Mouse (Mus musculus) embryonic facial prominence, embryonic 11.5 days (tissue): ENCODE results near the gene Gif. TPM values are rescaled to one million over a fixed set of nuclear protein-coding genes. Genes with fewer than 3 reads are reported as not detected.

Experiments
- ATAC-seq: fragments of 200-750 bp; cut with Nextera tagmentation; replicated peaks from 2 replicates; pipeline ENCODE4 v1.8.0; 2017; ENCODE audit warnings: low read depth; ENCODE audit not compliant: insufficient number of reproducible peaks, low FRiP score, low TSS enrichment
- DNase-seq: peaks from one replicate; pipeline ENCODE4 v3.0.0-alpha.2; 2015; ENCODE audit warnings: low spot score
- H3K27ac ChIP-seq: fragments of 300-500 bp; sonication (generic); replicated peaks from 2 replicates; pipeline ENCODE4 v1.5.1; 2014; ENCODE audit warnings: mild to moderate bottlenecking, low read depth, low read length, control low read depth
- H3K27me3 ChIP-seq: fragments of 300-500 bp; sonication (generic); 2 replicates; pipeline ENCODE4 v1.6.1; 2014; ENCODE audit warnings: mild to moderate bottlenecking, low read length, moderate library complexity, mixed read lengths; ENCODE audit not compliant: control insufficient read depth, insufficient read depth
- H3K36me3 ChIP-seq: fragments of 300-500 bp; sonication (generic); replicated peaks from 2 replicates; pipeline ENCODE4 v1.6.1; 2014; ENCODE audit warnings: low read depth, mild to moderate bottlenecking, low read length, moderate library complexity, mixed read lengths; ENCODE audit not compliant: control insufficient read depth, insufficient read depth
- H3K4me1 ChIP-seq: fragments of 300-500 bp; sonication (generic); 2 replicates; pipeline ENCODE4 v1.6.1; 2014; ENCODE audit warnings: low read length, mixed read lengths; ENCODE audit not compliant: control insufficient read depth, insufficient read depth
- H3K4me2 ChIP-seq: fragments of 300-500 bp; sonication (generic); 2 replicates; pipeline ENCODE4 v1.6.1; 2014; ENCODE audit warnings: low read depth, mild to moderate bottlenecking, control low read depth, low read length, moderate library complexity
- H3K4me3 ChIP-seq: fragments of 300-500 bp; sonication (generic); 2 replicates; pipeline ENCODE4 v1.5.1; 2014; ENCODE audit warnings: low read depth, low read length, control low read depth
- H3K9ac ChIP-seq: fragments of 300-500 bp; sonication (generic); replicated peaks from 2 replicates; pipeline ENCODE4 v1.6.1; 2014; ENCODE audit warnings: mild to moderate bottlenecking, control low read depth, low read length
- H3K9me3 ChIP-seq: fragments of 300-500 bp; sonication (generic); replicated peaks from 2 replicates; pipeline ENCODE4 v1.6.1; 2016; ENCODE audit warnings: mild to moderate bottlenecking, low read length, inconsistent platforms, mixed read lengths; ENCODE audit not compliant: control insufficient read depth
- WGBS: fragments of 180-500 bp; shearing (Covaris S2); extraction: QIAGEN DNeasy Blood & Tissue Kit; methylation state at CpG from one replicate; pipeline ENCODE4 v1.1.7; 2014; 5-methylcytosine and 5-hydroxymethylcytosine counted together
- polyA plus RNA-seq: library from polyadenylated mRNA; unstranded; fragments of >200 nt; fragmentation: Nextera tagmentation; extraction: Ambion mirVana; gene quantifications from 2 replicates; pipeline ENCODE4 v1.2.1, GENCODE M21; 2014

Gif gene
- not detected in 2 replicates for polyA plus RNA-seq

DNA sequence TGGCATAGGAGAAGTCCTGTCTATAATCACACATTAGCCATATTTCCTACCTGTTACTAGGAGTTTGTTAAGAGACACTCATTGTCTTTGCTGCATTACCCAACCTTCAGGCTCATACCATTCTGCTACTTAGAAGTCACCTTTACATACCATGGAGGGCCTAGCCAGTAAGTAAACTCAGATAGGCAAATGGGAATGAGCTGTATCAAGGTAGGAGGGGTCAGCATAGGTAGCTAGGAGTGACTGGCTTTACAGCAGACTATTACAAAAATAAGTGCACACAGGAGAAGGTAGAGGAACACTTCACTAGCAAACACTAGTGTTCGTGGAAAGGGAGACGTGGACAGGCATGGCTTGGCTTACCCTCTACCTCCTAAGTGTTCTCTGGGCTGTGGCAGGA is at the start of gene Gif:
Gene Gif (plus strand): TSS at position 257 of the 400 bp plus-strand sequence.
- no peak within 1 kb of the TSS for H3K4me2 ChIP-seq
- H3K27me3 ChIP-seq: no peaks in the 10 kb centered on the region
- no peak within 1 kb of the TSS for H3K4me3 ChIP-seq
- no peak within 1 kb of the TSS for H3K9ac ChIP-seq
- 75% methylated on average over 2 of the region's 2 CpGs for WGBS
- H3K27ac ChIP-seq: no peak within 1 kb of the TSS
- DNase-seq (no peak), ATAC-seq (no peak)
- H3K9me3 ChIP-seq: no peaks in the 10 kb centered on the region
- no peaks in the 10 kb centered on the region for H3K4me1 ChIP-seq
- no peaks in the 10 kb centered on the region for H3K36me3 ChIP-seq

DNA sequence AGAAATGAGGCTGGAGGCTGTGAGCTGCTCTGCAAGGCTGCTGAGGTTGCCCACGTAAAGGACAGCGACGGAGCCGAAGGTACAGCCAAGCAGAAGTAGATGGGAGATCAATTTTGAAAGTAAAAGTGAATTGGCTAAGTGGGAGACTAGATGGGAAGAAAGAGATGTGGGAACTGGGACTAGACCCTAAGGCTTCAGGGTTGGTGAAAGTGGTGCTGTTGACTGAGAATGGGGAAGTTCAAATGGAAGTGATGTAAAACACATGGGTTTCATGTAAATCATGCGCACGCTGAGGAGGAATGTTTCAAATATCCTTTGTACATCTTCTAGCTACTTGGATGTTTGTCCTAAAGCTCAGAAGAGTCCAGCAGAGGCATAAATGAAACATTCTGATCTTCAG is 49.0 kb upstream of the Gif start:
- Histone ChIP-seq H3K27me3 (no peaks in the 10 kb centered on the region), H3K9ac (no peak overlapping the region), H3K4me3 (no peak overlapping the region), H3K36me3 (no peaks in the 10 kb centered on the region), H3K9me3 (no peaks in the 10 kb centered on the region), H3K27ac (no peak overlapping the region), H3K4me2 (no peak overlapping the region), H3K4me1 (no peaks in the 10 kb centered on the region)
- ATAC-seq (no peak), DNase-seq (no peak)
- WGBS: 87% methylated on average over 6 of the region's 6 CpGs

DNA sequence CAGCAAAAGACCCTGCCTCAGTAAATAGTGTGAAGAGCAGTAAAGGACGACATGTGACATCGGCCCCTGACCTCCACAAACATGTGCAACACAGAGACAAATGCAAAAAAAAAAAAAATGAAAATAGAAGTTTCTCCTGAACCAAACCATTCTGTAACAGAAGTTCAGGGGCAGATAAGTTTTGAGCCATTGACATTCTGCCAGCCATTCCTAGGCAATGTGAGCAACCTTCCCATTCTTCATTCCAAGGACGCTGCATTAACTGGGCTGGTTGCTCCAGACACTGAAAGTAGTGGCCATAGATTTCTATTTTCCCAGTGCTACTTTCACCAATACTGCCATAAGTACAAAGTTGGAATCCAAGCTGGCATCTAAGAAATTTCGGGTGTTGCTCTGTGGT is 34.9 kb upstream of the Gif start:
- Histone ChIP-seq H3K9me3 (no peaks in the 10 kb centered on the region), H3K4me1 (no peaks in the 10 kb centered on the region), H3K27ac (no peak overlapping the region), H3K36me3 (no peaks in the 10 kb centered on the region), H3K4me2 (no peak overlapping the region), H3K27me3 (no peaks in the 10 kb centered on the region), H3K9ac (no peak overlapping the region), H3K4me3 (no peak overlapping the region)
- ATAC-seq (no peak), DNase-seq (no peak)
- WGBS: 84% methylated on average over 4 of the region's 4 CpGs

DNA sequence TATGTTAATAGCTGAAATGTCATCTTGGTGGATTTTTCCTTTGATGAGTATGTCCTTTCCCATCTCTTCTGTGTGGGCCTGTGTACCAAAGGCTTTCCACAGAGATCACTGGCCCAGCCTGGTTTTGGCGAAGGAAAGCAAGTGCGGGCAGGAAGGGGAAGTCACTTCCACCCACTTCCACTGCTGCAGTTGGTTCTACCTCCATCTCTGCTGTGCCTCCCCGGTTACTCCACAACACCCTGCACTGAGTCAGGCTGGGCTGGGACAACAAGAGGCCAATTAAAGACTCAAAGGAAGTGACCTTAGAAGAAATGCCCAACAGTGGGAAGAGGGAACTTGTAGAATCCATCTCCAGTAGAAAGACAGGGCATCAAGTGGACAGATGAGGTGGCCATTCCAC is 27.3 kb upstream of the Gif start:
- no peak for ATAC-seq
- Histone ChIP-seq H3K36me3 (no peaks in the 10 kb centered on the region), H3K9me3 (no peaks in the 10 kb centered on the region), H3K4me2 (no peak overlapping the region), H3K4me1 (no peaks in the 10 kb centered on the region), H3K9ac (no peak overlapping the region), H3K4me3 (no peak overlapping the region), H3K27me3 (no peaks in the 10 kb centered on the region), H3K27ac (no peak overlapping the region)
- no peak for DNase-seq
- 89% methylated on average over 3 of the region's 3 CpGs for WGBS

DNA sequence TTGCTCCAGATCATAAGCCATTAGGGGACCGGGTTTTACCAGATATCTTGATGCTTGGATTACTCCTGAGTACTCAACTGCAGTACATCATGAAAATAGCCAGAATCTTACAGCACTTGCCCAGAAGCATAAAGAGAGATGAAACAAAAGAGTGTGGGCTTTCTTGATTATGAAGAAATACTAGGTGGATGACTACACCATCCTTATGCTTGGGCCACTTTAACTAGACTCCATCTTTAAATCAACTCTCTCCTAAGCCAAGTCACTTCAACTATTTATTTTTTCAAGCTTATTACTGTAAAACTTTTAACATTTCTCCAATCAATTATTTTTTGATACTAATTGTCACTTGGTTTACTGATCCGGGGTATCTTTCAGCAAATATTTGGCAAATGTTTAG is 23.5 kb upstream of the Gif start:
- H3K9ac ChIP-seq: no peak overlapping the region
- no peaks in the 10 kb centered on the region for H3K4me1 ChIP-seq
- WGBS: 89% methylated on average over 2 of the region's 2 CpGs
- no peaks in the 10 kb centered on the region for H3K9me3 ChIP-seq
- H3K27me3 ChIP-seq: no peaks in the 10 kb centered on the region
- H3K4me2 ChIP-seq: no peak overlapping the region
- no peaks in the 10 kb centered on the region for H3K36me3 ChIP-seq
- no peak overlapping the region for H3K4me3 ChIP-seq
- ATAC-seq (no peak), DNase-seq (no peak)
- H3K27ac ChIP-seq: no peak overlapping the region

DNA sequence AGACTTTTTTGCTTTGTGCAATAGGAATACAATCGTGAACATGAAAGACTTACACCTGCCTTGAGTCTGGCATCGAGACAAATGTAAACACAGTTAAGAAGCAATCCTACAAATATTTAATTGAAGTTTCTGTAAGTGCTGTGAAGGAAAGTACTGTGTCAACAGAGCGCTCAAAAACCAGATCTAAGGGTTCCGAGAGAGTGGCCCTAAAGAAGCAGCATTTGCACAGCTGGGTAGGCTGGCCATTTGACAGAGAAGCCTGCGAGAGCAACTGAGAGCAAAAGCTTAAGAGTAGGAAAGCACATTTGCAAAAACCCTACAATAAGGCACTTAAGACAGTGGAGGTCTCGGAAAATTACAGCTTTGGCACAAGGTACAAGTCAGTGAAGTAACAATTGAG is 23.1 kb upstream of the Gif start:
- no peaks in the 10 kb centered on the region for H3K9me3 ChIP-seq
- DNase-seq (no peak), ATAC-seq (no peak)
- H3K27me3 ChIP-seq: no peaks in the 10 kb centered on the region
- no peak overlapping the region for H3K4me3 ChIP-seq
- no peaks in the 10 kb centered on the region for H3K4me1 ChIP-seq
- H3K36me3 ChIP-seq: no peaks in the 10 kb centered on the region
- no peak overlapping the region for H3K9ac ChIP-seq
- H3K4me2 ChIP-seq: no peak overlapping the region
- 84% methylated on average over 6 of the region's 6 CpGs for WGBS
- no peak overlapping the region for H3K27ac ChIP-seq

DNA sequence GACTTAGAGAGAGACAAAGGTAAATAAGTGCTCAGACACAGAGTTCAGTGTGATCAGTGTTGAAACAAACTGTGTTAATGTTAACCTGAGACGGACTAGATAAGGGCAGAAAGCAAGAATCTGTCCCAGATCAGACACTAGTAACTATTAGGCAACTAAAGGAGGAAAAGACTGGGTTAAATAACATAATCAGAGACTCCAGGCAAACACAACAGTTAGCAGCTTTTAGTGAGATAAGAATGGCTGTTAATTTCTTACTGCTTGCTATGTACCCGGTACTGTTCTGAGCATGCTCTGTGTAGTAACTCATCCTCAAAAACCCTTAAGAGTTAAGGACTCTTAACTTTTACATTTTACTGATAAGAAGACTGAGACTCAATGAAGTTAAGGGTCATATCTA is 21.4 kb upstream of the Gif start:
- H3K9ac ChIP-seq: no peak overlapping the region
- H3K36me3 ChIP-seq: no peaks in the 10 kb centered on the region
- no peak overlapping the region for H3K4me2 ChIP-seq
- no peak overlapping the region for H3K4me3 ChIP-seq
- ATAC-seq: no peak
- 79% methylated on average over 2 of the region's 2 CpGs for WGBS
- DNase-seq: no peak
- no peaks in the 10 kb centered on the region for H3K9me3 ChIP-seq
- no peaks in the 10 kb centered on the region for H3K27me3 ChIP-seq
- H3K27ac ChIP-seq: no peak overlapping the region
- H3K4me1 ChIP-seq: no peaks in the 10 kb centered on the region

DNA sequence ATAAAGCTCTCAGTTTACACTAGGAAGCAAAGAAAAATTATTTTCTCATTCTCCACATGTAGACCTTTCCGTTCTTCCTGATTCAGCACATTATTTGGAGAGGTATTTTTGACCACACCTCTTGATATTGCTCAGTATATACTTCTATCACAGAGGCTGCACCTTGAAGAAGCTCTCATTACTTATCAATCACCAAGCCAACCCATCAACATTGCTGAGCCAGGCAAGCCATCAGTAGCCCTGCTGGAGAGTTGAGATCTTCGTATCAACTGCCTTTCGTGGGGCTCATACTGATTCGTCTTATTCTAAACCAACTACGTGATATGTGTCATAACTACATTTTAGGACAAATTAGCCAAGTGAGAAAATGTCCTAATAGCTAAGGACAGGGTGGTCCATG is 20.1 kb upstream of the Gif start:
- H3K9ac ChIP-seq: no peak overlapping the region
- no peak overlapping the region for H3K27ac ChIP-seq
- no peak for ATAC-seq
- H3K36me3 ChIP-seq: no peaks in the 10 kb centered on the region
- no peaks in the 10 kb centered on the region for H3K4me1 ChIP-seq
- no peak overlapping the region for H3K4me2 ChIP-seq
- 86% methylated on average over 5 of the region's 5 CpGs for WGBS
- no peaks in the 10 kb centered on the region for H3K9me3 ChIP-seq
- DNase-seq: no peak
- no peak overlapping the region for H3K4me3 ChIP-seq
- no peaks in the 10 kb centered on the region for H3K27me3 ChIP-seq
